Mouse (Mus musculus) embryonic facial prominence, embryonic 15.5 days (tissue): ENCODE data around the gene Zmiz1. TPM values are rescaled to one million over a fixed set of nuclear protein-coding genes. Genes with fewer than 3 reads are reported as not detected.

Experiments used
- ATAC-seq: fragments of 200-750 bp; cut with Nextera tagmentation; 2 replicates; pipeline ENCODE4 v1.8.0; 2017; ENCODE audit warnings: low read depth, moderate TSS enrichment; ENCODE audit not compliant: insufficient number of reproducible peaks, low FRiP score, low TSS enrichment
- H3K27ac ChIP-seq: fragments of 300-500 bp; sonication (generic); replicated peaks from 2 replicates; pipeline ENCODE4 v1.5.1; 2015; ENCODE audit warnings: mild to moderate bottlenecking, inconsistent platforms
- H3K27me3 ChIP-seq: fragments of 300-500 bp; sonication (generic); 2 replicates; pipeline ENCODE4 v1.6.1; 2015; ENCODE audit warnings: inconsistent platforms
- H3K36me3 ChIP-seq: fragments of 300-500 bp; sonication (generic); 2 replicates; pipeline ENCODE4 v1.6.1; 2015; ENCODE audit warnings: mild to moderate bottlenecking, inconsistent platforms
- H3K4me1 ChIP-seq: fragments of 300-500 bp; sonication (generic); 2 replicates; pipeline ENCODE4 v1.6.1; 2015; ENCODE audit warnings: inconsistent platforms
- H3K4me2 ChIP-seq: fragments of 300-500 bp; sonication (generic); replicated peaks from 2 replicates; pipeline ENCODE4 v1.6.1; 2015; ENCODE audit warnings: mild to moderate bottlenecking, inconsistent platforms
- H3K4me3 ChIP-seq: fragments of 300-500 bp; sonication (generic); replicated peaks from 2 replicates; pipeline ENCODE4 v1.5.1; 2015; ENCODE audit warnings: mild to moderate bottlenecking, inconsistent platforms
- H3K9ac ChIP-seq: fragments of 300-500 bp; sonication (generic); 2 replicates; pipeline ENCODE4 v1.6.1; 2015; ENCODE audit warnings: inconsistent platforms
- H3K9me3 ChIP-seq: fragments of 300-500 bp; sonication (generic); replicated peaks from 2 replicates; pipeline ENCODE4 v1.6.1; 2016; ENCODE audit warnings: inconsistent platforms
- WGBS: fragments of 180-500 bp; shearing (Covaris S2); methylation state at CpG from one replicate; pipeline ENCODE4 v1.1.7; 2015; 5-methylcytosine and 5-hydroxymethylcytosine counted together
- polyA plus RNA-seq: library from polyadenylated mRNA; unstranded; fragments of >200 nt; fragmentation: Nextera tagmentation; extraction: Ambion mirVana; gene quantifications from 2 replicates; pipeline ENCODE4 v1.2.1, GENCODE M21; 2015

Gene Zmiz1
- polyA plus RNA-seq, 1 experiment from 2014 or later, result 40.1 TPM

- Histone ChIP-seq H3K4me1 (peaks cover 65% of the 10 kb centered on the region), H3K9ac (no peak overlapping the region), H3K27ac (peak overlapping the region; percentile 17; the same call in 1 of the 2 replicates), H3K36me3 (no peaks in the 10 kb centered on the region; the same call in 1 of the 2 replicates), H3K4me2 (0 out of 2 replicates have a peak overlapping the region, but pooled peaks have one; percentile 1), H3K4me3 (no peak overlapping the region), H3K9me3 (no peaks in the 10 kb centered on the region), H3K27me3 (no peaks in the 10 kb centered on the region)
- 15% methylated on average over 8 of the region's 8 CpGs for WGBS
- peak; percentile 16; the same call in 1 of the 2 replicates for ATAC-seq
Measured at GRCm38 (mm10) chr14:25554781-25555180, 95.8 kb downstream of the Zmiz1 start.

- no peaks in the 10 kb centered on the region for H3K9me3 ChIP-seq
- ATAC-seq, result peak; percentile 22; the same call in 1 of the 2 replicates
- 10% methylated on average over 10 of the region's 10 CpGs for WGBS
- no peaks in the 10 kb centered on the region for H3K27me3 ChIP-seq
- H3K36me3 ChIP-seq, result no peaks in the 10 kb centered on the region; the same call in 1 of the 2 replicates
- H3K4me3 ChIP-seq, result no peak overlapping the region
- H3K4me2 ChIP-seq, result 0 out of 2 replicates have a peak overlapping the region, but pooled peaks have one; percentile 1
- H3K9ac ChIP-seq, result no peak overlapping the region
- peaks cover 61% of the 10 kb centered on the region for H3K4me1 ChIP-seq
- peak overlapping the region; percentile 17 for H3K27ac ChIP-seq
Measured at GRCm38 (mm10) chr14:25555291-25555781, 96.4 kb downstream of the Zmiz1 start.

DNA sequence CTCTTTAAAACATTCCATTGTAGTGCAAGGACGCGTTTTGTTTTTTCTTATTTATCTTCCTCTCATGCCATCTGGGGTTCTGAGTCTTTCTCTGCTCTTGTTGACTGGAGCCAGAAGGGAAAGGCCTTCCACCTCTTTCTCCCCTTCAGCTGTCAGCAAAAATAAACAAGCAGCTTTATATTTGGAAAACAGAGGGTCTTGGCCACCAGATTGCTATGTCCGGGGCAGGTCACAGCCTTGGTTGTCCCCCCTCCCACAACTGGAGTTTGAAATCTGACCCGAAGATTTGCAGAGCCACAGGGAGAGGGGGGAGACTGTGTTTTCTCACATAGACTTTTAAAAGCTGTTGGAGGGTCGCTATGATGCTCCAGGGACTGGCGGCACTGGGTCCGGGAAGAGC is 96.9 kb downstream of the Zmiz1 start:
- ATAC-seq, result no peak
- Histone ChIP-seq H3K4me1 (peaks cover 59% of the 10 kb centered on the region), H3K9me3 (no peaks in the 10 kb centered on the region), H3K4me2 (no peak overlapping the region), H3K27me3 (no peaks in the 10 kb centered on the region), H3K27ac (peak overlapping the region; percentile 17), H3K9ac (no peak overlapping the region), H3K4me3 (no peak overlapping the region), H3K36me3 (no peaks in the 10 kb centered on the region; the same call in 1 of the 2 replicates)
- WGBS, result 24% methylated on average over 7 of the region's 7 CpGs

- no peak for ATAC-seq
- H3K27me3 ChIP-seq, result no peaks in the 10 kb centered on the region
- no peak overlapping the region for H3K4me2 ChIP-seq
- WGBS, result 35% methylated on average over 8 of the region's 8 CpGs
- no peak overlapping the region for H3K9ac ChIP-seq
- peak overlapping the region; percentile 65; the same call in 1 of the 2 replicates for H3K27ac ChIP-seq
- H3K9me3 ChIP-seq, result no peaks in the 10 kb centered on the region
- H3K36me3 ChIP-seq, result no peaks in the 10 kb centered on the region; the same call in 1 of the 2 replicates
- H3K4me3 ChIP-seq, result no peak overlapping the region
- peaks cover 62% of the 10 kb centered on the region for H3K4me1 ChIP-seq
Measured at GRCm38 (mm10) chr14:25557014-25557413, 98.0 kb downstream of the Zmiz1 start.

- no peaks in the 10 kb centered on the region; the same call in 1 of the 2 replicates for H3K36me3 ChIP-seq
- H3K27ac ChIP-seq, result no peak overlapping the region
- H3K9me3 ChIP-seq, result no peaks in the 10 kb centered on the region
- no peak overlapping the region for H3K4me3 ChIP-seq
- H3K4me1 ChIP-seq, result peaks cover 61% of the 10 kb centered on the region
- H3K4me2 ChIP-seq, result no peak overlapping the region
- H3K9ac ChIP-seq, result no peak overlapping the region
- ATAC-seq, result no peak
- H3K27me3 ChIP-seq, result no peaks in the 10 kb centered on the region
- 67% methylated on average over 1 of the region's 1 CpGs for WGBS
Measured at GRCm38 (mm10) chr14:25558479-25558878, 99.5 kb downstream of the Zmiz1 start.

GRCm38 (mm10) chr14:25559907-25560306 is 100.9 kb downstream of the Zmiz1 start:
- Histone ChIP-seq H3K4me2 (no peak overlapping the region), H3K4me1 (peaks cover 52% of the 10 kb centered on the region), H3K27ac (no peak overlapping the region), H3K36me3 (peaks cover 3% of the 10 kb centered on the region; the same call in 1 of the 2 replicates), H3K27me3 (no peaks in the 10 kb centered on the region), H3K9me3 (no peaks in the 10 kb centered on the region), H3K9ac (no peak overlapping the region), H3K4me3 (no peak overlapping the region)
- WGBS, result 71% methylated on average over 5 of the region's 5 CpGs
- ATAC-seq, result no peak

DNA sequence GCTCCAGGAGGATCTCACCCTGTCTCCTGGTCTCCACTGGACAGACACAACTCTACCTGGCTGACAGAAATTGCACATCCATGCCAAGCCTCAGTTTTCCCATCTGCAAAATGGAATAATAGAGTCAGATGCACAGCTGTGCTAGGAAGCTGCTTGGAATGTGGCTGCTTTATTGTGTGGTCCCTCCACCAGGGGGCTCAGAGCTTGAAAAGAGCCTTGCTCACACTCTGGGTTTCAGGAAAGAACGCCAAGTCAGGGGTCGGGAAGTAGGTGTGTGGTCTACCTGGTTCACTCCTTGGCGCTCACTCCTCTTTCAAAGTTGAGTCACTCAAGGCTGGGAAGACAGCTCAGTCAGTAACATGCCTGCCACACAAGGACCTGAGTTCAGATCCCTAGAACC is 101.9 kb downstream of the Zmiz1 start:
- ATAC-seq, result no peak
- H3K36me3 ChIP-seq, result peaks cover 3% of the 10 kb centered on the region; the same call in 1 of the 2 replicates
- H3K4me3 ChIP-seq, result no peak overlapping the region
- H3K27me3 ChIP-seq, result no peaks in the 10 kb centered on the region
- H3K4me2 ChIP-seq, result no peak overlapping the region
- 86% methylated on average over 3 of the region's 3 CpGs for WGBS
- peaks cover 51% of the 10 kb centered on the region for H3K4me1 ChIP-seq
- H3K27ac ChIP-seq, result no peak overlapping the region
- H3K9me3 ChIP-seq, result no peaks in the 10 kb centered on the region
- H3K9ac ChIP-seq, result no peak overlapping the region

DNA sequence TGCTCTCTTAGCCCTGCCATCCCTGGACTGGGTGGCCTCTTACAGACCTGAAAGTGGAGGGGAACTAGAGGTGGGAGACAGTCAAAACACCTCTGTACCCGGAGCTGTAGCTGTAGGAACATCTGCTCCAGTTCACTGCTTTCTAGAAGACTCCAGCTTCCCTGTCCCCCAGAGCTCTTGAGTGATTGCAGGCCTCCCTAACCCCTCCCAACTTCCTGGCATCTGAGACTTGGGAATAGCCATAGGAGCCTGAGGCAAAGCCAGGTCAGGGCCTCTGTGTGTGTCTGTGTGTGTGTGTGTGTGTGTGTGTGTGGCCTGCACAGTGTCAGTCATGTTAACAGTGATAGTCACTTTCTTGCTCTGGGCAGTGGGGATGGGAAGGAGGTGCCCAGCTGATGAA is 102.7 kb downstream of the Zmiz1 start:
- H3K27ac ChIP-seq, result 0 out of 2 replicates have a peak overlapping the region, but pooled peaks have one; percentile 11

GRCm38 (mm10) chr14:25562447-25562846 is 103.5 kb downstream of the Zmiz1 start:
- 76% methylated on average over 4 of the region's 4 CpGs for WGBS

More for the DNA sequence above, 102.7 kb downstream of the Zmiz1 start:
- no peaks in the 10 kb centered on the region for H3K27me3 ChIP-seq
- 15% methylated on average over 1 of the region's 1 CpGs for WGBS
- H3K4me3 ChIP-seq, result no peak overlapping the region
- ATAC-seq, result no peak
- no peak overlapping the region for H3K9ac ChIP-seq
- peaks cover 46% of the 10 kb centered on the region for H3K4me1 ChIP-seq
- no peak overlapping the region for H3K4me2 ChIP-seq
- H3K9me3 ChIP-seq, result no peaks in the 10 kb centered on the region
- H3K36me3 ChIP-seq, result peaks cover 3% of the 10 kb centered on the region; the same call in 1 of the 2 replicates

DNA sequence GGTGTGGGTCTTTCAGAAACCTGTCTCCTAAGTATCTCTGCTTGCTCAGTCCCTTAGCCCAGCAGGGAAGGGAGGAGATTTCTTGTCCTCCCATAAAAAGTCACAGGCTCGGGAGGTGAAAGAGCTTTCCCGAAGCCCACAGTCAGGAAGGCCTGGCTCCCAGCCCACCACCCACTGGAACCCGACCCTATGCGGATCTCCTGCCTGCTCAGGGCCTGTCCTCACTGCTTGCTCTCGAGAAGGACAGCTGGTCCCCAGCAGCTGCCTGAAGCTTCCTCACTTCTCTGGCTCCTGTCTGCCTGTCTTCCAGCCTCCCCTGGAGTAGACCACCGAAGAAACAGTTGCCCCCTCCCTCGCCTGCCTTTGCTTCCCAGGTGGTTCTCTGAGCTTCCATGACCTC is 103.9 kb downstream of the Zmiz1 start:
- no peaks in the 10 kb centered on the region for H3K9me3 ChIP-seq
- H3K4me1 ChIP-seq, result peaks cover 34% of the 10 kb centered on the region
- H3K4me2 ChIP-seq, result no peak overlapping the region
- WGBS, result 63% methylated on average over 7 of the region's 7 CpGs
- H3K4me3 ChIP-seq, result no peak overlapping the region
- H3K9ac ChIP-seq, result no peak overlapping the region
- H3K27me3 ChIP-seq, result no peaks in the 10 kb centered on the region
- peaks cover 3% of the 10 kb centered on the region; the same call in 1 of the 2 replicates for H3K36me3 ChIP-seq
- no peak overlapping the region for H3K27ac ChIP-seq
- ATAC-seq, result no peak

More at GRCm38 (mm10) chr14:25562447-25562846, 103.5 kb downstream of the Zmiz1 start:
- Histone ChIP-seq H3K9ac (no peak overlapping the region), H3K4me2 (no peak overlapping the region), H3K4me1 (peaks cover 38% of the 10 kb centered on the region), H3K9me3 (no peaks in the 10 kb centered on the region), H3K27me3 (no peaks in the 10 kb centered on the region), H3K27ac (0 out of 2 replicates have a peak overlapping the region, but pooled peaks have one; percentile 11), H3K36me3 (peaks cover 3% of the 10 kb centered on the region; the same call in 1 of the 2 replicates), H3K4me3 (no peak overlapping the region)
- no peak for ATAC-seq

- H3K4me1 ChIP-seq, result peaks cover 34% of the 10 kb centered on the region
Measured at GRCm38 (mm10) chr14:25564577-25564976, 105.6 kb downstream of the Zmiz1 start.

More at GRCm38 (mm10) chr14:25564577-25564976, 105.6 kb downstream of the Zmiz1 start:
- no peaks in the 10 kb centered on the region for H3K9me3 ChIP-seq
- no peak overlapping the region for H3K4me2 ChIP-seq
- no peak overlapping the region for H3K9ac ChIP-seq
- no peak for ATAC-seq
- WGBS, result 61% methylated on average over 8 of the region's 8 CpGs
- H3K27ac ChIP-seq, result no peak overlapping the region; the same call in 1 of the 2 replicates
- no peak overlapping the region for H3K4me3 ChIP-seq
- peaks cover 3% of the 10 kb centered on the region; the same call in 1 of the 2 replicates for H3K36me3 ChIP-seq
- H3K27me3 ChIP-seq, result no peaks in the 10 kb centered on the region
